Mouse (Mus musculus) forebrain, embryonic 11.5 days (tissue): ENCODE data around the gene Gabra2. TPM values are rescaled to one million over a fixed set of nuclear protein-coding genes. Genes with fewer than 3 reads are reported as not detected.
A peak's percentile ranks its signal among the peaks of the same experiment; 100 is the strongest.

Experiments used
- ATAC-seq: fragments of 200-750 bp; cut with Nextera tagmentation; replicated peaks from 2 replicates; pipeline ENCODE4 v1.8.0; 2017; ENCODE audit warnings: moderate TSS enrichment; ENCODE audit not compliant: low FRiP score
- DNase-seq: peaks from one replicate; pipeline ENCODE4 v3.0.0-alpha.2; 2017; ENCODE audit warnings: low spot score
- H3K27ac ChIP-seq: fragments of 300-500 bp; sonication (generic); 2 replicates; pipeline ENCODE4 v1.5.1; 2014; ENCODE audit warnings: low read depth, low read length
- H3K27me3 ChIP-seq: fragments of 300-500 bp; sonication (generic); 2 replicates; pipeline ENCODE4 v1.6.1; 2014; ENCODE audit warnings: mild to moderate bottlenecking, low read length, mixed read lengths; ENCODE audit not compliant: control insufficient read depth, insufficient read depth
- H3K36me3 ChIP-seq: fragments of 300-500 bp; sonication (generic); 2 replicates; pipeline ENCODE4 v1.6.1; 2014; ENCODE audit warnings: mild to moderate bottlenecking, low read length, moderate library complexity, mixed read lengths; ENCODE audit not compliant: control insufficient read depth, insufficient read depth
- H3K4me1 ChIP-seq: fragments of 300-500 bp; sonication (generic); replicated peaks from 2 replicates; pipeline ENCODE4 v1.6.1; 2014; ENCODE audit warnings: low read length, mixed read lengths; ENCODE audit not compliant: control insufficient read depth, insufficient read depth
- H3K4me2 ChIP-seq: fragments of 300-500 bp; sonication (generic); 2 replicates; pipeline ENCODE4 v1.6.1; 2014; ENCODE audit warnings: low read depth, mild to moderate bottlenecking, low read length, moderate library complexity, mixed read lengths; ENCODE audit not compliant: severe bottlenecking
- H3K4me3 ChIP-seq: fragments of 300-500 bp; sonication (generic); 2 replicates; pipeline ENCODE4 v1.5.1; 2014; ENCODE audit warnings: low read depth, low read length
- H3K9ac ChIP-seq: fragments of 300-500 bp; sonication (generic); 2 replicates; pipeline ENCODE4 v1.6.1; 2014; ENCODE audit warnings: low read length
- H3K9me3 ChIP-seq: fragments of 300-500 bp; sonication (generic); 2 replicates; pipeline ENCODE4 v1.6.1; 2016; ENCODE audit warnings: low read length, mixed read lengths; ENCODE audit not compliant: control insufficient read depth
- WGBS: fragments of 180-500 bp; shearing (Covaris S2); extraction: QIAGEN DNeasy Blood & Tissue Kit; methylation state at CpG from one replicate; pipeline ENCODE4 v1.1.7; 2014; 5-methylcytosine and 5-hydroxymethylcytosine counted together
- polyA plus RNA-seq: library from polyadenylated mRNA; unstranded; fragments of >200 nt; fragmentation: Nextera tagmentation; extraction: Ambion mirVana; gene quantifications from 2 replicates; pipeline ENCODE4 v1.2.1, GENCODE M21; 2014

The Gabra2 gene
- 4.9 and 6.4 TPM in 2 replicates for polyA plus RNA-seq

GRCm38 (mm10) chr5:71095725-71096607 is at the start of gene Gabra2:
Gabra2 (minus strand) TSS chr5:71095849.
- Histone ChIP-seq H3K27me3 (no peaks in the 10 kb centered on the region), H3K27ac (no peak within 1 kb of the TSS), H3K9me3 (no peaks in the 10 kb centered on the region), H3K36me3 (no peaks in the 10 kb centered on the region), H3K4me2 (peak within 1 kb of the TSS; percentile 84), H3K4me1 (no peaks in the 10 kb centered on the region), H3K4me3 (peak within 1 kb of the TSS; percentile 63), H3K9ac (peak within 1 kb of the TSS; percentile 78)
- DNase-seq (peak; percentile 84), ATAC-seq (peak; percentile 88)
- WGBS = under 1% methylated on average over 42 of the region's 55 CpGs

GRCm38 (mm10) chr5:71136691-71137090 is 41.0 kb upstream of the Gabra2 start:
- Histone ChIP-seq H3K9ac (no peak overlapping the region), H3K4me2 (no peak overlapping the region), H3K9me3 (no peaks in the 10 kb centered on the region), H3K4me1 (no peaks in the 10 kb centered on the region), H3K27ac (no peak overlapping the region), H3K27me3 (no peaks in the 10 kb centered on the region), H3K4me3 (no peak overlapping the region), H3K36me3 (no peaks in the 10 kb centered on the region)
- no peak for ATAC-seq
- WGBS = 88% methylated on average over 4 of the region's 4 CpGs
- DNase-seq = no peak

- ATAC-seq = no peak
- H3K9ac ChIP-seq = no peak overlapping the region
- no peaks in the 10 kb centered on the region for H3K27me3 ChIP-seq
- 85% methylated on average over 2 of the region's 2 CpGs for WGBS
- H3K9me3 ChIP-seq = no peaks in the 10 kb centered on the region
- H3K4me2 ChIP-seq = no peak overlapping the region
- H3K4me1 ChIP-seq = no peaks in the 10 kb centered on the region
- no peak for DNase-seq
- no peaks in the 10 kb centered on the region for H3K36me3 ChIP-seq
- no peak overlapping the region for H3K27ac ChIP-seq
- H3K4me3 ChIP-seq = no peak overlapping the region
Measured at GRCm38 (mm10) chr5:71135840-71136239, 40.2 kb upstream of the Gabra2 start.

GRCm38 (mm10) chr5:71127721-71128120 is 32.1 kb upstream of the Gabra2 start:
- ATAC-seq (no peak), DNase-seq (no peak)
- Histone ChIP-seq H3K36me3 (no peaks in the 10 kb centered on the region), H3K4me1 (no peaks in the 10 kb centered on the region), H3K9ac (no peak overlapping the region), H3K27ac (no peak overlapping the region), H3K4me2 (no peak overlapping the region), H3K4me3 (no peak overlapping the region), H3K9me3 (no peaks in the 10 kb centered on the region), H3K27me3 (no peaks in the 10 kb centered on the region)
- 69% methylated on average over 3 of the region's 3 CpGs for WGBS

GRCm38 (mm10) chr5:71115216-71115615 is 19.6 kb upstream of the Gabra2 start:
- no peaks in the 10 kb centered on the region for H3K4me1 ChIP-seq
- H3K27me3 ChIP-seq = no peaks in the 10 kb centered on the region
- no peaks in the 10 kb centered on the region for H3K36me3 ChIP-seq
- H3K9ac ChIP-seq = no peak overlapping the region
- no peak for DNase-seq
- H3K4me3 ChIP-seq = no peak overlapping the region
- H3K4me2 ChIP-seq = no peak overlapping the region
- H3K9me3 ChIP-seq = no peaks in the 10 kb centered on the region
- no peak overlapping the region for H3K27ac ChIP-seq
- WGBS = 80% methylated on average over 1 of the region's 1 CpGs
- no peak for ATAC-seq

GRCm38 (mm10) chr5:71095180-71095579 is 469 bp downstream of the Gabra2 start:
- H3K36me3 ChIP-seq = no peaks in the 10 kb centered on the region
- ATAC-seq = peak; percentile 63
- H3K9ac ChIP-seq = peak overlapping the region; percentile 78
- peak; percentile 75 for DNase-seq
- peak overlapping the region; percentile 84 for H3K4me2 ChIP-seq
- no peaks in the 10 kb centered on the region for H3K4me1 ChIP-seq
- under 1% methylated on average over 19 of the region's 19 CpGs for WGBS
- H3K27ac ChIP-seq = no peak overlapping the region
- H3K9me3 ChIP-seq = no peaks in the 10 kb centered on the region
- H3K4me3 ChIP-seq = peak overlapping the region; percentile 63
- H3K27me3 ChIP-seq = no peaks in the 10 kb centered on the region

GRCm38 (mm10) chr5:71094776-71095175 is 873 bp downstream of the Gabra2 start:
- Histone ChIP-seq H3K27me3 (no peaks in the 10 kb centered on the region), H3K4me3 (peak overlapping the region; percentile 63), H3K27ac (no peak overlapping the region), H3K9ac (peak overlapping the region; percentile 78), H3K4me1 (no peaks in the 10 kb centered on the region), H3K4me2 (peak overlapping the region; percentile 84), H3K9me3 (no peaks in the 10 kb centered on the region), H3K36me3 (no peaks in the 10 kb centered on the region)
- ATAC-seq (no peak), DNase-seq (no peak)
- 25% methylated on average over 10 of the region's 10 CpGs for WGBS

- Histone ChIP-seq H3K4me2 (no peak overlapping the region), H3K27me3 (no peaks in the 10 kb centered on the region), H3K4me1 (no peaks in the 10 kb centered on the region), H3K36me3 (no peaks in the 10 kb centered on the region), H3K27ac (no peak overlapping the region), H3K4me3 (no peak overlapping the region), H3K9ac (no peak overlapping the region), H3K9me3 (no peaks in the 10 kb centered on the region)
- WGBS = 71% methylated on average over 2 of the region's 2 CpGs
- ATAC-seq = no peak
- DNase-seq = no peak
Measured at GRCm38 (mm10) chr5:71093807-71094206, 1.8 kb downstream of the Gabra2 start.

- no peaks in the 10 kb centered on the region for H3K9me3 ChIP-seq
- DNase-seq = peak; percentile 72
- no peak for ATAC-seq
- no peak overlapping the region for H3K27ac ChIP-seq
- no peaks in the 10 kb centered on the region for H3K4me1 ChIP-seq
- no peaks in the 10 kb centered on the region for H3K36me3 ChIP-seq
- no peak overlapping the region for H3K4me3 ChIP-seq
- H3K9ac ChIP-seq = no peak overlapping the region
- no peaks in the 10 kb centered on the region for H3K27me3 ChIP-seq
- H3K4me2 ChIP-seq = no peak overlapping the region
Measured at GRCm38 (mm10) chr5:71092475-71092874, 3.2 kb downstream of the Gabra2 start.
